Mouse (Mus musculus): ENCODE measurements at regions not wholly inside any gene's neighbourhood (a gene's known extent, or its start where the extent isn't known, plus 50 kb on each side); places are given as distances from the start of the nearest gene placed in this dataset.
"Not testable (repeated sequence)": the region's sequence is repeated elsewhere in the genome, so short reads cannot be mapped to it uniquely, and the experiment has no call there.

- DNase-seq (ENCODE audit: low spot score in 2 of 2) = not testable (repeated sequence)
These were observed 84.3 kb downstream of the 1810013L24Rik start for GRCm38 (mm10) chr16:8914183-8914582.

- no peak for DNase-seq (ENCODE audit: low spot score in 2 of 2)
These were observed 86.2 kb downstream of the 1810013L24Rik start for GRCm38 (mm10) chr16:8916091-8916490.

DNA sequence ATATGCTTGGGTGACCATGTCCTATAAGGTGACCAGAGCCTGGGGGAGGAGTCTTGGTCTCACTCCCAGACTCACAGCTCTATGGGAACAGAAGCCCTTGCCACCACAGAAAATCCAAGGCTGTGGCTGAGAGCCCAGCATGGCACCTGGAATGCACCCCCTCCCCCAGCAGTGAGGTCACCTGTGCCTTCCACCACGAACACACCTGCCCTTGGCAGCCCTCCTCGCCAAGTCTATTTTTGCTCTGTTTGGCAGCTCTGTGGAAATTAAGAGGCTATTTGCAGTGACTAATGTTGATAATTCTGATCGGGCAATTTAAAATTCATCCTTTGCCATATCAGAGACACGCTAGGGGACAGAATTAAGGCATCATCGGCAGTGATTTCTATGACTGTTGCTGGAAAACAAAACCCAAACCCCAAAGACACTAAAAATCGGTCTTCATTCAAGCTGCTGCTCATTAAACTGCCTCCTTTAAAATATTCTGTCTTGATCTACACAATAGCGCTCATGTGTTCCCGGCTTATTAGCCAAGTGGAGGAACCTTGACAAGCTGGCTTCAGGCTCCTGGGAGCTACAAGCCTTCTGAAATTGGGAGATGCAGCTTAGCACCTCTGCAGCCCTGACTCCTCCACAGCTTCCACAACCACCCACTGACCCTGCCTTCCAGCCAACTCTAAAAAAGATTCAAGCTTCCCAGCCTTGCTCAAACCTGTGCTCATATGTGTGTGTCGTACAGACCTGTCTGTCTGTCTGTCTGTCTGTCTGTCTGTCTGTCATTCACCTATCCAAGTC, 89.0 kb downstream of the 1810013L24Rik start:
- DNase-seq (ENCODE audit: low spot score in 2 of 2) = no peak

DNA sequence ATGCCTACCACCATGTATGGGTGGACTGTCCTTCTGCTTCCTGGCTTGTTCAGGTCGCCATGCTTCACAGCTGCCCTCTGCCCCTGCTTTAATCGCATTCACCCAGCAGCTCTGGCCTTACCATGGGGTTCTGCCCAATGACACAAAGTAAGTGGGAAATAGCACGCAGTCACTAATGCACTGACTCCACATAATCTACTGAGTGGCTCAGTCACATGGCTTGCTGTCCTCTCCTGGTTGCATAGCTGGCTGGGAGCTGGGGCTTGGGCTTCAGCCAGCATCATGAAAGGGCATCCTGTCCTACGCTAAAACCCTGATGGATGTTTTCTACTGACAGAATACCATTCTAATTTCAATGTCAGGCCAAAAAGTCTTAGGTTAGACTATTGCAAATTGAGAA, 94.8 kb downstream of the 1810013L24Rik start:
- DNase-seq (ENCODE audit: low spot score in 2 of 2) = no peak

DNA sequence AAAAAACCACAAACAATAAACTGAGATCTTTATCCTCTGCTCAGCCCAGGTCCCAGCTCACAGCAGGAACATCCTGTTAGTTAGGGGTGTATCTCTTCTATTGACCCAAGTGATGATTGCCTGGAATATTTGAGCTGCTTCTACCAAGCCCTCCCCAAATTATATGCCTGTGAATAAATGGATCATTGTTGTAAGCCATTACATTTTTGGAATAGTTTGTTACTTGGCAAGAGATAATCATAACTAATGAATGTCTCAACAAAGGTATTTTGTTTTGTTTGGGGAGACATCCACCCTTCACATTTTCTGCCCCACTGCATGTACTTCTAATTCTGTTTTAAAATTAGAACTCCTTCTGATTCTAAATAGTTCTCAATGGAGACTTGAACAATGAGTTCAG, 102.1 kb downstream of the 1810013L24Rik start:
- no peak for DNase-seq (ENCODE audit: low spot score in 2 of 2)

- DNase-seq (ENCODE audit: low spot score in 2 of 2) = no peak
These were observed 103.2 kb downstream of the 1810013L24Rik start for GRCm38 (mm10) chr16:8933121-8933520.

- DNase-seq (ENCODE audit: low spot score in 2 of 2) = no peak
These were observed 106.5 kb downstream of the 1810013L24Rik start for GRCm38 (mm10) chr16:8936446-8936845.

DNA sequence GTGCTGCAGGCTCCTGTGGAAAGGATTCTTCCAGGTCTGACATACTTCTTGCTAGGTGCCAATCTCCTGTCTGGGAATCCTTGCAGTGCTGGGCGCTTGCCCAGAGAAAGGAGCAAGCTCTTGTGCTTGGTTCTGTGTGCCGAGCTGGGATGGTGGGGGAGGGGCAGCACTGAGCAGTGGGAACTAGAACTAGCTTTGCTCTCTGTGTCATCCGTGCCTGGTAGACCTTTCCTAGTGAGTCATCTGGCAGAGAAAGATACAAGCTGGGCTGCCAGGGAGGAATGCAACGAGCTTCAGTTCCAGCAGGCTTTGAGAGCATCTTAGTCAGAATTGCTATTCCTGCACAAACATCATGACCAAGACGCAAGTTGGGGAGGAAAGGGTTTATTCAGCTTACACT, 108.6 kb downstream of the 1810013L24Rik start:
- DNase-seq (ENCODE audit: low spot score in 2 of 2) = peak in 1 of 2 experiments; percentile 19

- no peak for DNase-seq (ENCODE audit: low spot score in 2 of 2)
These were observed 109.2 kb downstream of the 1810013L24Rik start for GRCm38 (mm10) chr16:8939136-8939535.

GRCm38 (mm10) chr16:8944412-8945102, 114.7 kb downstream of the 1810013L24Rik start:
- DNase-seq (ENCODE audit: low spot score in 2 of 2) = no peak

DNA sequence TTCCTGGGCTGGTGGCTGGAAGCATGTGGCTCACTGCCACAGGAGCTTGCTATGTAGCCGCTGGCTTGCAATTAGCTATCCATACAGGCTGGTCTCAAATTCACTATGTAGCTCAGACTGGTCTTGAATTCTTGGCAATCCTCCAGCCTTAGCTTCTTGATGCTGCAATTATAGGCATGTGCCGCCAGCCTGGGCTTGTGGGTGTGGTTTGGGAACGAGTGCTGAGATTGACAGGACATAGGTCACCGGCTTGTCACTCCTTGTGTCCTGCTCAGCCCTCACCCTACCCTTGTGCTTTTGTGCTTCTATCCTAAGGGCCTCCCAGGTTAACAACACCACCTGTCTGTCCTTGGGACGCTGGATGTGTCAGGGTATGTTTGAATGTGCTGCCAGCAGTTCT, 117.9 kb downstream of the 1810013L24Rik start:
- DNase-seq (ENCODE audit: low spot score in 2 of 2) = no peak

DNA sequence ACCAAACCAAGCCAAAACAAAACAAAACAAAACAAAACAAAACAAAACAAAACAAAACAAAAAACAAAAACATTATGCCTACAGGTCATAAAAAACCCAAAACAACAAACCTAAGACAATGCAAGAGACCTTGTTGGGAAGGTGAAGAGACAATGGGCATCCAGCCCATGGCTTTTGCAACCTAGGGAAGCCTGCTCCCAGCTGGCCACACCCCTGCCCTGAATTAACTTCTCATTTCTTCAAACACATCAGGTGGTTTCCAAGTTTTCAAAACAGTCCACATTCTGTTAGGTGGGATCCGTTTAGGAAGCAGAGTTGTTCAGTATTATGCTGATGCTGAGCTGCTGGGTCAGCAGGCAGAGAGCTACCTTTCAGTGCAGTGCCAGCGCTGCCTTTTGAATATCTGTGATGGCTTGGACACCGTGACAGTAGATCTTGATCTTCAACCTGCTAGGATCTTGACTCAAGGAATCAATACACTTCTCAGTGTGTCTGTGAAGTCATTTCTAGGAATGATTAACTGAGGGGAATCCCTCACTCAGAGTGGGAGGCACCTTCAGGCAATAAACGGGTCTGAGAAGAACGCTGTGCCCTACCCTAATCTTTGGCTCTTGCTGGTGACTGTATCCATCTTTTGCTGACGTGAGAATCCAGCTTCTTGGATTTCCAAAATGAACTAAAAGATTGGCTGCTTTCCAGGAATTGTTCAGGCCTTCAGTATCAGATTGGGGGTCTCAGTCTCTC, 121.4 kb downstream of the 1810013L24Rik start:
- DNase-seq (ENCODE audit: low spot score in 2 of 2) = no peak

GRCm38 (mm10) chr16:8961739-8962138, 131.8 kb downstream of the 1810013L24Rik start:
- DNase-seq (ENCODE audit: low spot score in 2 of 2) = no peak

GRCm38 (mm10) chr16:8993521-8994250, 163.8 kb downstream of the 1810013L24Rik start:
- DNase-seq (ENCODE audit: low spot score in 2 of 2) = no peak

GRCm38 (mm10) chr16:8994521-8994920, 164.6 kb downstream of the 1810013L24Rik start:
- no peak for DNase-seq (ENCODE audit: low spot score in 2 of 2)

DNA sequence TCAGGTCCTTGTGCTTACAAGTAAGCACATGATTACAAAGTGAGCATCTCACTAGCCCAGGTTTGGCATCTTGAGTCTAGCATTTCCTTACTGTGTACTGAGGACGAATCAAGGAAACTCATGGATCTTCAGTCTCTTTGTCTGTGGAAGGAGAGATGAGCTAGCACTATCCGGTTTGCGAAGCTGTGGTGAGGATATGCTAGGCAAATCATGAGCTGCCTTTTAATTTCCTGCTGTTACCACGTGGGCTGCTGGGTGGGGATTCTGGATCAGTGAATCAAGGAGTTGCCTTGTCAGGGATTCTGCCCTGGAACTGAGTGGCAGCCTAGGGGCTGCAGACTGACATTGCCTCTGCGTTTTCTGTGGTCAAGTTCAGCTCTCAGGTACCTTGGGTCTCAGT, 167.3 kb downstream of the 1810013L24Rik start:
- no peak for DNase-seq (ENCODE audit: low spot score in 2 of 2)

DNA sequence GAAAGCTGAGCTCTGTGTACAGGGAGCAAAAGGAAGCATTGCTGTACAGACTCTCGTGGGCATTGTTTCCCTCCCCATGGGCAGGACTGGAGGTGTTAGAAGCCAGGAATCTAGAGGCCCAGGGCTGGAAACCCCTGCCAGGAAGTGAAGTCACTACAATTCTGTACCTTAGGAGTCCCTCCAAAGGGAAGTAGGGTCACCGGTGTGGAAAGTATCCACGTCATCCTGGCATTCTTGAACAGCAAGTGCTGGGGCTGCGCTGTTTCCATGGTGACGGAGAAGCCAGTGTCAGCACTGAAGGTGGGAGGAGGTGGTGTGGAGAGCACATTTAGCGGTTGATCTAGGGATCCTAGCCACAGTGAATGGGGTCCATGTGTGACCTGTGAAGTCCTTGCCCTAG, 174.1 kb downstream of the 1810013L24Rik start:
- no peak for DNase-seq (ENCODE audit: low spot score in 2 of 2)

DNA sequence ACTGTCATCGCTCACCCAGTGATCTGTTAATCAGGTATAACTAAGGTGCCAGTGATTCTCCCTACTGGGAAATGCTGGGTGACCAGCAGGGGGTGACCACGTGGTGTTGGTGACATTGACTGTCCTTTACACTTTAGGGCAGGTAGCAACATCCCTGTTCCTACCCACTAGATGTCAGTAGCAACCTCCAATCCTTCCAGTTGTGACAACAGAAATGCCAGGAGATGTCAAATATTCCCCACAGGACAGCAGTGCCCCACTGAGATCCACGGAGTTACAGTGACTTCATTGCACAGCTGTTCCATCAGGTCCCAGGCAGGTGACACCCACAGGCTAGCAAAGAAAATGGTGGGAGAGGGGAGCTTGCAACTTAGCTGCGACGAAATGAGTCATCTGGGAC, 176.0 kb downstream of the 1810013L24Rik start:
- DNase-seq (ENCODE audit: low spot score in 2 of 2) = no peak

GRCm38 (mm10) chr16:9009361-9010083, 179.6 kb downstream of the 1810013L24Rik start:
- DNase-seq (ENCODE audit: low spot score in 2 of 2) = peak; percentile 54 to 78

GRCm38 (mm10) chr16:9011077-9011476, 181.2 kb downstream of the 1810013L24Rik start:
- no peak for DNase-seq (ENCODE audit: low spot score in 2 of 2)

DNA sequence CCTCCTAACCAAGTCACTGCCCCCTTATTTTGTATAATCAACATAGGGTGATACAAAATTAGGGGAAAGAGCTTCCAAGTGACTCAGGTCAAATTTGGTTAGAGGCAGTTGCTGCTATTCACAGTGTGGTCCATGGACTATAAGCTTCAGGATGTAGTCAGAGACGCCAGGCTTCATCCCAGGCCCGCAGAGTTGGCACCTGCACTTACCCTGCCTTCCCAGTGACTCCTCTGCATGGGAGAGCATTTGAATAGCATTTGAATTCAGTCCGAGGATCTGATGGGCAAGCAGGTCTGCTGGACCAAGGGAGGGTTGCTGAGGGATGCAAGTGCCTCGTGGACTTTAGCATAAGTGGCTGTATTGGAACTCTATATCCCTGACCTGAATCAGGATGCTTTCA, 181.8 kb downstream of the 1810013L24Rik start:
- no peak for DNase-seq (ENCODE audit: low spot score in 2 of 2)
